Mouse (Mus musculus) thymus, adult 2 months (tissue): ENCODE results near the gene Dcdc2b. TPM values are rescaled to one million over a fixed set of nuclear protein-coding genes. Genes with fewer than 3 reads are reported as not detected.
A peak's percentile ranks its signal among the peaks of the same experiment; 100 is the strongest.

Experiments
- DNase-seq: peaks from one replicate; pipeline ENCODE4 v3.0.0; 2021
- H3K27ac ChIP-seq: fragments of 200-500 bp; 2 replicates; pipeline ENCODE4 v1.5.1; 2012; ENCODE audit warnings: low read length, control low read depth; ENCODE audit not compliant: control insufficient read depth, insufficient read depth
- H3K27me3 ChIP-seq: fragments of 200-500 bp; 2 replicates; pipeline ENCODE4 v1.6.1; 2012; ENCODE audit warnings: mild to moderate bottlenecking, low read length, moderate library complexity, mixed read lengths; ENCODE audit not compliant: control insufficient read depth, insufficient read depth
- H3K36me3 ChIP-seq: fragments of 200-500 bp; 2 replicates; pipeline ENCODE4 v1.6.1; 2012; ENCODE audit warnings: mild to moderate bottlenecking, low read length, moderate library complexity; ENCODE audit not compliant: control insufficient read depth, insufficient read depth
- H3K4me1 ChIP-seq: fragments of 200-500 bp; replicated peaks from 2 replicates; pipeline ENCODE4 v1.6.1; 2012; ENCODE audit warnings: low read length; ENCODE audit not compliant: control insufficient read depth, insufficient read depth
- H3K4me3 ChIP-seq: fragments of 200-500 bp; 2 replicates; pipeline ENCODE4 v1.5.1; 2012; ENCODE audit warnings: mild to moderate bottlenecking, low read length, control low read depth, moderate library complexity; ENCODE audit not compliant: control insufficient read depth, insufficient read depth
- CTCF ChIP-seq: fragments of 200-500 bp; IDR thresholded peaks from 2 replicates; pipeline ENCODE4 v1.5.1; 2012; ENCODE audit warnings: mild to moderate bottlenecking, control low read depth, low read length, moderate library complexity, borderline replicate concordance; ENCODE audit not compliant: control insufficient read depth, poor library complexity, insufficient read depth; ENCODE audit errors: extremely low read depth
- POLR2A ChIP-seq: fragments of 200-500 bp; IDR thresholded peaks from 2 replicates; pipeline ENCODE4 v1.6.1; 2012; ENCODE audit warnings: mild to moderate bottlenecking, low read length, control low read depth, moderate library complexity; ENCODE audit not compliant: control insufficient read depth, poor library complexity, insufficient read depth; ENCODE audit errors: extremely low read depth
- WGBS: fragments of 180-500 bp; shearing (Covaris S2); methylation state at CpG from one replicate; pipeline ENCODE4 v1.1.7; 2018; 5-methylcytosine and 5-hydroxymethylcytosine counted together
- polyA plus RNA-seq: library from polyadenylated mRNA; depleted of rRNA; stranded (reverse); fragments of >200 nt; gene quantifications from 2 replicates; pipeline ENCODE4 v1.2.3, GENCODE M21; 2012

Gene Dcdc2b
- polyA plus RNA-seq, 1 experiment: 7.0 TPM

DNA sequence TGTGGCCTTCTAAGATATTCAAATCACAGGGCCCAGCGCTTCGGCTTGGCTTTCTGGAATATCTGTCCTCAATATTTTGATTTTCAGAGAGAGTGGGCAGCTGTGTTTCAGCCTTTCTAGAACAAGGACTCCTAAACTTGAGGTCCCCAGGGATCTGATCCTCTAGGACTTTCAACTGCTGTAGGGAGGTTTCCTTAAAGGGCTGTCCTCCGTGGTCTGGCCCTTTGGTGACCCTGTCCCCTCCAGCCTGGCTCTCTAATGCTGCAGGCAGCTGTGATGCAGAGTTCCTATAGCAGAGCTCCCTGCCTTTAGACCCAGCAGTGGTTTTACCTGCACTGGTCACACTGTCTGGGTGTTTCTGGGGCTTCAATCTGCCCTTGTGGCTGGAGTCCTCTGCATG, 2.6 kb upstream of the Dcdc2b start:
- no peak for DNase-seq
- TF ChIP-seq CTCF: no peak
- TF ChIP-seq POLR2A: no peak
- Histone ChIP-seq H3K36me3 (no peaks in the 10 kb centered on the region), H3K27me3 (no peaks in the 10 kb centered on the region), H3K27ac (no peak overlapping the region), H3K4me3 (no peak overlapping the region), H3K4me1 (peaks cover 19% of the 10 kb centered on the region)
- 96% methylated on average over 3 of the region's 3 CpGs for WGBS

DNA sequence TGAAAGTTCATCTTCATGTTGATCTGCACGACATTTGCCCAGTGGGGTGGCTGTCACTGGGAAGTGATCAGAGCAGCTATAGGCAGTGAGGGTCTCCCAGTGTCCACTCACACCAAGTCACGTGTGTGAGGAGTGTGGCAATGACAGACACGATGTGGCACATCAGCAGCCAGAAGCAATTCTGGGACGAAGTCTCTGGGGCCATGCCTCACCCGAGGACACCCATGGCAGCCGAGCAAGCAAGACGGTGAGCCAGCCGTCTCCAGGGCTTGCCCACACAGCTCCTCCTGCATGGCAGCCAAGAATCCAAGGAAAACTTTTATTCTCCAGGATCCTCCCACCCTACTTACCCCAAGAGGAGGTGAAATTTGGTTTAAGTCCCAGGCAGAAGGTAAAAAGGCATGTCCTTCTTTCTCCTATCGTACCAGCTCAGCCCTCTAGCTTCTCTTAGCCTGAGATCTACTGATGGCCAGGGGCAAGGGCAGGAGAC, 1.8 kb upstream of the Dcdc2b start:
- no peak for TF ChIP-seq POLR2A
- WGBS: 94% methylated on average over 9 of the region's 9 CpGs
- peaks cover 27% of the 10 kb centered on the region for H3K4me1 ChIP-seq

DNA sequence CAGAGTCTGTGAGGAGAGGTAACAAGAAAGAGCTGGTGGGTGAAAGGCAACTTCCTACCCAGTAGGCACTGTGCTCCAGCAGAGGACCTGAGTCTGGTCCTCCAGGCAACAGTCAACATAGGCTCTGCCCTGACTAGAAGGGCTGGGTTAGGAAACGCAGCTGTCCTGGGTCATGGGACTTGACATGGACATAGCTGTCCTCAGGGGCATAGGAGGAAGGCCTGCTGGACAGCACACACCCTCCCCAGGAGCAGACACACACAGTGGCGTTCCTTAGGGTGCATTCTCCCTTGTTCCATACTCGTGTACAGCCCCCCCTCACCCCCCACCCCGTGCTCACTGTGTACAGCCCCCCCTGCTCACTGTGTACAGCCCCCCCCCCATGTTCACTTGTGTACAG, 3.6 kb downstream of the Dcdc2b start:
- H3K27ac ChIP-seq: peak overlapping the region; percentile 97
- peak overlapping the region; percentile 18; the same call in 1 of the 2 replicates for H3K4me3 ChIP-seq
- H3K27me3 ChIP-seq: no peaks in the 10 kb centered on the region
- peaks cover 45% of the 10 kb centered on the region for H3K4me1 ChIP-seq
- TF ChIP-seq POLR2A: no peak
- TF ChIP-seq CTCF: no peak
- H3K36me3 ChIP-seq: peaks cover 7% of the 10 kb centered on the region; the same call in 1 of the 2 replicates
- WGBS: 54% methylated on average over 4 of the region's 4 CpGs
- no peak for DNase-seq

More for the DNA sequence above, 1.8 kb upstream of the Dcdc2b start:
- Histone ChIP-seq H3K4me3 (no peak overlapping the region), H3K27ac (no peak overlapping the region), H3K27me3 (no peaks in the 10 kb centered on the region), H3K36me3 (no peaks in the 10 kb centered on the region)
- no peak for DNase-seq

DNA sequence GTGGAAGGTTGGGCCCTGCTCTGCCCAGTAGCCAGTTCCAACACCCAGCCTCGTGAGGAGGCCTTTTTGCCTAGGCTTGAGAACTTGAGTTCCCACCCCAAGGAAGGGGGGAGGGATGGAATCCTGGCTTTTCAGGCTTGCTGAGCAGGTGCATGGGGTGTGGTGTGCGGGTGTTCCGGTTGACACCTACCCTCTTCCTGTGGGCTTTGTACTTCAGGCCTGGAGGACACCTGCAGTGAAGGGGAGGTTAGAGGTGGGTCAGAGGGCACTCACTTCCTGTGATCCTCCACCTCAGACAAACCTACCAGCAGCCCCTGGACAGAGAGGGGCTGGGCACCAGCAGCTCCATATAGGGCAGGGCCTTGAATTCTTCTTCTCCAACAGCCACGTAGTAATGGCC, 4.0 kb downstream of the Dcdc2b start:
- Histone ChIP-seq H3K27me3 (no peaks in the 10 kb centered on the region), H3K27ac (peak overlapping the region; percentile 97), H3K4me1 (peaks cover 45% of the 10 kb centered on the region), H3K4me3 (peak overlapping the region; percentile 18; the same call in 1 of the 2 replicates), H3K36me3 (peaks cover 7% of the 10 kb centered on the region; the same call in 1 of the 2 replicates)
- 0 out of 2 replicates have a peak, but pooled peaks have one; percentile 18 for TF ChIP-seq POLR2A
- peak; percentile 42; the same call in 1 of the 2 replicates for TF ChIP-seq CTCF
- WGBS: 8% methylated on average over 4 of the region's 4 CpGs
- DNase-seq: peak; percentile 84

DNA sequence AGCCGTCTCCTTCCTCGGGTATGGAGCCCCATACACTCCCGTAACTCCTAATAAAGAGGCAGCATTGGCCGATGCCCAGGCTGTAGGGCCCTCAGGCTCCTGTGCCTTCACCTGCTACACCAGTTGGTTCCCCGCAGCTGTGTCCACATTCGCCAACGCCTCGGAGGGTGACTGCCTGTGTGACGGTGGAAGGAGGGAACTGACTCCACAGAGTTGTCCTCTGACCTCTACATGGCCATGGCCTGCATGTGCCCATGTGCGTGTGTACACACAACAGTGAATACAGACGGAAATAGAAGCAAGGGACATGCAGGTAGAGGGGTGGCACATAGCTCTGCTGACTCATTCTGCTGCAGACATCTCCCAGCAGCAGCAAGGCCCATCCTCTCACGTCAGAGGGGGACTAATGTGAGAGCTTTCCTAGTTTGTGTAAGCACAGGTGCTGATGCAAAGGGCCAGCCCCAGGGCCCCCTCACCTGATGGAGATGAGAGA, 4.9 kb downstream of the Dcdc2b start:
- peaks cover 45% of the 10 kb centered on the region for H3K4me1 ChIP-seq
- 60% methylated on average over 12 of the region's 12 CpGs for WGBS
- no peak overlapping the region for H3K4me3 ChIP-seq
- TF ChIP-seq CTCF (no peak), POLR2A (no peak)
- H3K27ac ChIP-seq: peak overlapping the region; percentile 97
- H3K27me3 ChIP-seq: no peaks in the 10 kb centered on the region
- peak; percentile 46 for DNase-seq
- H3K36me3 ChIP-seq: peaks cover 10% of the 10 kb centered on the region; the same call in 1 of the 2 replicates

DNA sequence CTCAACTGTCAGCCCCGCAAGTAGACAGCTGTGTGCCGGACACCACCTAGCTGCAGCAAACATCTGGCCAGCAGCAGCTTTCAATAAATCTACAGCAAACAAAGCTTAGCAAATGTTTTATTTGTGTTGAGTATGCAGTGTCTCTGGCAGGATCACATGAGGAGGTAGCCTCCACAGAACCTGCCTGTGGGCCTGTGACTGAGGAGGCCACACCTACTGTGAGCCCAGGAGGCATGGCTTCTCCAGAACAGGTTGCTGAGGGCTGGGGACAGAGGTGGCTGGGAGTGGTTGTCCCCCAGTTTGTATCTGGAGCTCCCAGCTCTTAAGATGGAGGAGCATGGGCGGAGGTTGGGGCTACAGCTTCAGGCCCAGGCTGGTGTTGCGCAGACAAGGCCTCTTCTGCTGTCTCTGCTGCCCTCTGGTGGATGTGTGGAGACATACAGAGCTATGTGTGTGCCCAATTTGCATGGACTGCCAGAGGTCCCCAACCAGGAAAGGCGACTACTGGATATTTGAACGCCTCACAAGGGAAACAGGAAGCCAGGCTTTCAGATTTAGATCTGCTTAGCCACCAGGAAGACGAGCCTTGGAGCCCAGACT, 5.5 kb downstream of the Dcdc2b start:
- H3K27ac ChIP-seq: peak overlapping the region; percentile 97
- WGBS: 32% methylated on average over 7 of the region's 7 CpGs

More for the DNA sequence above, 5.5 kb downstream of the Dcdc2b start:
- Histone ChIP-seq H3K4me3 (no peak overlapping the region), H3K4me1 (peaks cover 45% of the 10 kb centered on the region), H3K36me3 (peaks cover 17% of the 10 kb centered on the region), H3K27me3 (no peaks in the 10 kb centered on the region)
- peak; percentile 86 for DNase-seq
- peak; percentile 86; the same call in 1 of the 2 replicates for TF ChIP-seq CTCF
- TF ChIP-seq POLR2A: no peak
